Comparison of ENCODE assay signal across 9 mouse cellular contexts in the genomic region with DNA sequence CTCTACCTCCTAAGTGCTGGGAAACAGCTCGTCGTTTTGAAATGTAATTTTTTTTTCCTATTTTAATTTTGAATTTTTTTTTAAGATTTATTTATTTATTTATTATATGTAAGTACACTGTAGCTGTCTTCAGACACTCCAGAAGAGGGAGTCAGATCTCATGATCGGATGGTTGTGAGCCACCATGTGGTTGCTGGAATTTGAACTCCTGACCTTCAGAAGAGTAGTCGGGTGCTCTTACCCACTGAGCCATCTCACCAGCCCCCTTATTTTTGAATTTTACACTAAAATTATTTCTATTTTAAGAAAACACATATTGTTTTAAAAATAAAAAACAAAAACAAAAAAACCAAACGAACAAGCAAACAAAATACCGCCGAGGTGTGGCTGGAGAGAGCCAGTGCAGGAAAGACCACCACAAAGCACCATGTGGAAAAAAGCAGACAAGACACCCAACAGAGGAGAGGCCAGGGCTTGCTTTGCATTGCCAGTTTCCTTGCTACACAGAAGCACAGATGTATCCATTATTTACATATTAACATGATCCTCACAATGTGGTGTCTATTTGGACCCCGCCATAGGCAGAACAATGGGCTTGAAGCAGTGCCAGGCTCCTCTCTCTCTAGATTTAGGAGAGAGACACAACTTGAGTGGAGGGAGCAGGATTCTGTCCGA. TPM values are rescaled to one million over a fixed set of nuclear protein-coding genes. Genes with fewer than 3 reads are reported as not detected.
A peak's percentile ranks its signal among the peaks of the same experiment; 100 is the strongest.
DNase-seq lines count a peak whose midpoint lies in the region; ATAC-seq lines count a peak whose summit lies in the region.
"Had no signal": no experiment of that assay in that cellular context is flagged by ENCODE, and none has a peak within 500 bp of the region (broad histone marks: within the 10 kb centered on the region; RNA-seq: fewer than 3 reads in every experiment).

No protein-coding gene starts in this region.

- H3K4me1 ChIP-seq in heart, embryonic 16.5 days (ENCODE audit: control insufficient read depth, insufficient read depth, low read length), result no peaks in the 10 kb centered on the region
- peaks cover 19% of the 10 kb centered on the region for H3K4me1 ChIP-seq in forebrain, embryonic 14.5 days (ENCODE audit: control insufficient read depth, insufficient read depth, low read length)
- H3K4me1 ChIP-seq: liver, embryonic 15.5 days had no signal

- 45% methylated on average over 9 of the region's 9 CpGs for WGBS in heart, embryonic 16.5 days
- WGBS in forebrain, embryonic 14.5 days, result 20% methylated on average over 9 of the region's 9 CpGs

- no peaks in the 10 kb centered on the region for H3K27me3 ChIP-seq in heart, embryonic 16.5 days (ENCODE audit: control insufficient read depth, insufficient read depth, low read length)
- H3K27me3 ChIP-seq in forebrain, embryonic 14.5 days (replicated peaks; ENCODE audit: control insufficient read depth, insufficient read depth, low read length), result no peaks in the 10 kb centered on the region
- H3K27me3 ChIP-seq: liver, embryonic 15.5 days had no signal

- no peak for ATAC-seq in heart, embryonic 16.5 days (replicated peaks; ENCODE audit: extremely low read depth, insufficient read depth, low FRiP score)
- ATAC-seq in forebrain, embryonic 14.5 days, result peak; percentile 81

- no peaks in the 10 kb centered on the region for H3K9me3 ChIP-seq in heart, embryonic 16.5 days (replicated peaks; ENCODE audit: control insufficient read depth, low read length)
- no peaks in the 10 kb centered on the region for H3K9me3 ChIP-seq in forebrain, embryonic 14.5 days (replicated peaks; ENCODE audit: control insufficient read depth, low read length)
- H3K9me3 ChIP-seq: liver, embryonic 15.5 days had no signal

- no peak overlapping the region for H3K27ac ChIP-seq in heart, embryonic 16.5 days (ENCODE audit: low read length)
- H3K27ac ChIP-seq in forebrain, embryonic 14.5 days (ENCODE audit: low read depth, low read length), result peak overlapping the region; percentile 95
- H3K27ac ChIP-seq: liver, embryonic 15.5 days had no signal

- no peak overlapping the region for H3K4me3 ChIP-seq in heart, embryonic 16.5 days (ENCODE audit: low read length)
- peak overlapping the region; percentile 22 for H3K4me3 ChIP-seq in forebrain, embryonic 14.5 days (ENCODE audit: low read depth, low read length)
- H3K4me3 ChIP-seq: liver, embryonic 15.5 days had no signal

- no peak for DNase-seq in heart, adult 9 months (ENCODE audit: low spot score in 2 of 2)
- DNase-seq in ES-CJ7 (ENCODE audit: low read depth, low spot score), result peak; percentile 35
- peak; percentile 81 for DNase-seq in forebrain, embryonic 14.5 days (ENCODE audit: low spot score)
- DNase-seq in mesoderm, embryonic 11.5 days (ENCODE audit: low read depth, low spot score), result peak; percentile 60
- DNase-seq in cerebellum, adult 11 months, result no peak
- no peak for DNase-seq in frontal cortex, postnatal 36 days (ENCODE audit: low spot score in 2 of 2)
- no peak for DNase-seq in gastrocnemius, adult 8-10 months (ENCODE audit: low spot score in 2 of 2)

- no peak overlapping the region for H3K9ac ChIP-seq in heart, embryonic 16.5 days (ENCODE audit: low read length)
- peak overlapping the region; percentile 49; the same call in 1 of the 2 replicates for H3K9ac ChIP-seq in forebrain, embryonic 14.5 days (ENCODE audit: low read length)
- H3K9ac ChIP-seq: liver, embryonic 15.5 days had no signal

- 0 out of 2 replicates have a peak overlapping the region, but pooled peaks have one; percentile 11 for H3K4me2 ChIP-seq in heart, embryonic 16.5 days (ENCODE audit: low read depth, low read length)
- H3K4me2 ChIP-seq in forebrain, embryonic 14.5 days (ENCODE audit: low read length), result peak overlapping the region; percentile 52
- H3K4me2 ChIP-seq: liver, embryonic 15.5 days had no signal

- no peaks in the 10 kb centered on the region for H3K36me3 ChIP-seq in heart, embryonic 16.5 days (ENCODE audit: control insufficient read depth, insufficient read depth)
- H3K36me3 ChIP-seq in forebrain, embryonic 14.5 days (ENCODE audit: control insufficient read depth, insufficient read depth, low read length), result no peaks in the 10 kb centered on the region
- H3K36me3 ChIP-seq: liver, embryonic 15.5 days had no signal

RNA-seq across cellular contexts. Expression of a gene that starts 0.6 kb away (rescaled TPM):
- polyA plus RNA-seq in heart, embryonic 16.5 days (2015; fragmentation: Nextera tagmentation; extraction: Ambion mirVana), result 2.1 and 2.5 TPM in 2 replicates
- 620 and 684 TPM in 2 replicates for polyA plus RNA-seq in forebrain, embryonic 14.5 days (2014; fragmentation: Nextera tagmentation; extraction: Ambion mirVana)
- total RNA-seq in gastrocnemius, adult 8-10 months (2022), result 1 to 10 TPM; 3.4 to 7.5 (median 6.9) TPM

RNA-seq across cellular contexts. Expression of a gene that starts 23.9 kb away (rescaled TPM):
- polyA plus RNA-seq in heart, embryonic 16.5 days (2015; fragmentation: Nextera tagmentation; extraction: Ambion mirVana), result 75.7 and 79.4 TPM in 2 replicates
- 89.9 and 92.9 TPM in 2 replicates for polyA plus RNA-seq in forebrain, embryonic 14.5 days (2014; fragmentation: Nextera tagmentation; extraction: Ambion mirVana)
- 10 to 100 TPM; 66.4 to 84.8 (median 75.7) TPM for total RNA-seq in gastrocnemius, adult 8-10 months (2022)

RNA-seq across cellular contexts. Expression of a gene that starts 53.6 kb away (rescaled TPM):
- 123 and 127 TPM in 2 replicates for polyA plus RNA-seq in heart, embryonic 16.5 days (2015; fragmentation: Nextera tagmentation; extraction: Ambion mirVana)
- polyA plus RNA-seq in forebrain, embryonic 14.5 days (2014; fragmentation: Nextera tagmentation; extraction: Ambion mirVana), result 69.5 and 93.6 TPM in 2 replicates
- total RNA-seq in gastrocnemius, adult 8-10 months (2022), result 10 to 100 TPM; 23.8 to 40.7 (median 33.9) TPM

Comparison
In these comparisons a context has a peak if more than half of its experiments do, and no peak if none do; other contexts are left out.
1. DNase-seq: peak in ES-CJ7 (single experiment), forebrain, embryonic 14.5 days (single experiment) and mesoderm, embryonic 11.5 days (single experiment); none in heart, adult 9 months (0 of 2), cerebellum, adult 11 months (single experiment), frontal cortex, postnatal 36 days (0 of 2) and gastrocnemius, adult 8-10 months (0 of 2).
2. RNA of a gene that starts 0.6 kb away (polyA plus RNA-seq): 620 to 684 TPM in forebrain, embryonic 14.5 days; 2.1 to 2.5 TPM in heart, embryonic 16.5 days; every median in the first group is over 100 times any median in the second.